Mouse (Mus musculus) heart, postnatal 0 days (tissue): ENCODE measurements at regions not wholly inside any gene's neighbourhood (a gene's known extent, or its start where the extent isn't known, plus 50 kb on each side); places are given as distances from the start of the nearest gene placed in this dataset.

Experiments
- CTCF ChIP-seq: IDR thresholded peaks from 2 replicates; pipeline ENCODE4 v1.5.1; 2016; ENCODE audit warnings: antibody characterized with exemption, control low read depth, low read depth
- EP300 ChIP-seq: IDR thresholded peaks from 2 replicates; pipeline ENCODE4 v1.6.1; 2016; ENCODE audit warnings: antibody characterized with exemption, low read depth

DNA sequence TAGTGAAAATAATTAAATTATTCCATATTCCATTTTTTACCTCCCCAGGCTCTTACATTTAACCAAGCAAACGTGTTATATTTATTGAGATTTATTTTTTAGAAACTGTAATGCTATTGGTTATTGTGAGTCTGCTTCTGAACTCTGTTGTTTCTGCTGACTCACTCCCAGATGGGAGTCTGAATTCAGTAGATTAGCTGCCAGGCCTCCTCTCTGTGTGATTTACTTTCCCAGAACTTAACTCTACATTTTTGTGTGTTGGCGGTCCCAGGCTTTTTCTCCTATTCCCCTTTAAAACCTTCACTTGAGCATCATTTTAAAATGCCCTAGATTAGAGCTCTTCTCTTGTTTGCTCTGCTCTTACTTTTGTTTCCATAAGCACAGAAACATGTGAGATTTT lies 136.2 kb upstream of the Btbd3 start:
- TF ChIP-seq CTCF, result no peak
- TF ChIP-seq EP300, result no peak
